ENCODE assay signal across 22 mouse cellular contexts in the genomic region with DNA sequence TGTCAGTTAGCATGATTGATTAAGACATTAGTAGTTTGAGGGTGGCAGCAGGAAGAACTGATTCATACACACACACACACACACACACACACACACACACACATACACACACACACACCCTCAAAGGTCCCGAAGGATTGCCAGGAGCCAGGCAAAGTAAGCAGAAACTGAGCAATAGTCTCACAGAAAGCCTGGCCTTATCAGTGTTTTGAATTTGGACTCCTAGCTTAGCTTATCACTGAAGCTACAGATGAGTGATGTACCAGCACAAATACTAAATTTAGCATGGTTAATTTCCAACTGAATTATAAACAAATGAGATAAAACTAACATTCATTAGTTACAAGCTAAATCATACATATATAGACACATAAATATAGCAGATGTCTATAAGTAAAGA.
DNase-seq lines count a peak whose midpoint lies in the region; ATAC-seq lines count a peak whose summit lies in the region.
"Had no signal": no experiment of that assay in that cellular context is flagged by ENCODE, and none has a peak within 500 bp of the region (broad histone marks: within the 10 kb centered on the region; RNA-seq: fewer than 3 reads in every experiment).

No protein-coding gene starts in this region.

- no peak overlapping the region for H3K4me2 ChIP-seq in liver, embryonic 11.5 days
- H3K4me2 ChIP-seq: heart, embryonic 11.5 days; hindbrain, embryonic 14.5 days; kidney, embryonic 15.5 days; limb, embryonic 15.5 days; midbrain, embryonic 13.5 days; neural tube, embryonic 13.5 days had no signal

- no peak overlapping the region for H3K27ac ChIP-seq in liver, embryonic 11.5 days (ENCODE audit: low read depth, low read length)
- H3K27ac ChIP-seq: forebrain, embryonic 10.5 days; hindbrain, embryonic 14.5 days; kidney, embryonic 15.5 days; limb, embryonic 15.5 days; macrophage; midbrain, embryonic 13.5 days; neural tube, embryonic 13.5 days had no signal

- peak; percentile 69 for ATAC-seq in liver, embryonic 11.5 days (replicated peaks; ENCODE audit: low FRiP score)
- peak; percentile 59 for ATAC-seq in megakaryocyte progenitor cell, adult 5-6 weeks (replicated peaks; ENCODE audit: poor library complexity)
- ATAC-seq: activated CD4-positive, CD25-positive, alpha-beta regulatory T cell, adult 4 months; forebrain, postnatal 0 days; midbrain, embryonic 13.5 days had no signal

- no peak overlapping the region for H3K4me3 ChIP-seq in liver, embryonic 11.5 days (ENCODE audit: low read depth, low read length)
- H3K4me3 ChIP-seq: forebrain, embryonic 10.5 days; kidney, embryonic 15.5 days; limb, embryonic 15.5 days; midbrain, embryonic 13.5 days; neural tube, embryonic 13.5 days had no signal

- no peaks in the 10 kb centered on the region for H3K9me3 ChIP-seq in liver, embryonic 11.5 days (ENCODE audit: control insufficient read depth, low read length)
- H3K9me3 ChIP-seq: forebrain, embryonic 10.5 days; kidney, embryonic 15.5 days; limb, embryonic 15.5 days; midbrain, embryonic 13.5 days; neural tube, embryonic 13.5 days had no signal

- peaks cover 14% of the 10 kb centered on the region for H3K4me1 ChIP-seq in liver, embryonic 11.5 days (replicated peaks; ENCODE audit: control insufficient read depth, insufficient read depth, low read length)
- H3K4me1 ChIP-seq: forebrain, embryonic 10.5 days; kidney, embryonic 15.5 days; limb, embryonic 15.5 days; midbrain, embryonic 13.5 days; neural tube, embryonic 13.5 days had no signal

- no peaks in the 10 kb centered on the region for H3K36me3 ChIP-seq in liver, embryonic 11.5 days (ENCODE audit: control insufficient read depth, insufficient read depth, low read length)
- H3K36me3 ChIP-seq: forebrain, embryonic 10.5 days; kidney, embryonic 15.5 days; limb, embryonic 15.5 days; midbrain, embryonic 13.5 days; neural tube, embryonic 13.5 days had no signal

- H3K27me3 ChIP-seq in liver, embryonic 11.5 days (replicated peaks; ENCODE audit: control insufficient read depth, insufficient read depth, low read length) = no peaks in the 10 kb centered on the region
- H3K27me3 ChIP-seq: kidney, embryonic 15.5 days; limb, embryonic 15.5 days; midbrain, embryonic 13.5 days; neural tube, embryonic 13.5 days had no signal

- no peak overlapping the region for H3K9ac ChIP-seq in liver, embryonic 11.5 days (ENCODE audit: low read depth, low read length)
- H3K9ac ChIP-seq: forebrain, postnatal 0 days; hindbrain, embryonic 14.5 days; kidney, embryonic 15.5 days; limb, embryonic 15.5 days; midbrain, embryonic 13.5 days; neural tube, embryonic 13.5 days had no signal

- DNase-seq in lung, postnatal 36 days = peak; percentile 18
- no peak for DNase-seq in lung, postnatal 4 days
- DNase-seq in liver, embryonic 11.5 days (ENCODE audit: low spot score) = no peak
- no peak for DNase-seq in left cerebral cortex, adult 8-10 months (ENCODE audit: low spot score in 2 of 2)
- no peak for DNase-seq in kidney, adult 18-20 months
- no peak for DNase-seq in gastrocnemius, adult 8-10 months (ENCODE audit: low spot score in 2 of 2)
- DNase-seq: adrenal gland, postnatal 10 days; cerebellum, adult 11 months; cerebellum, postnatal 10 days; forebrain, postnatal 0 days; thymus, adult 18-20 months; thymus, postnatal 4 days had no signal

- WGBS in liver, embryonic 11.5 days = 19% methylated on average over 1 of the region's 1 CpGs
